Mouse (Mus musculus) kidney, postnatal 0 days (tissue): ENCODE data around the gene Vrk1. TPM values are rescaled to one million over a fixed set of nuclear protein-coding genes. Genes with fewer than 3 reads are reported as not detected.

ENCODE experiments used
- ATAC-seq: fragments of 200-750 bp; cut with Nextera tagmentation; replicated peaks from 2 replicates; pipeline ENCODE4 v1.8.0; 2017; ENCODE audit warnings: low read depth, moderate number of reproducible peaks, moderate TSS enrichment, moderate library complexity; ENCODE audit not compliant: low FRiP score
- DNase-seq: peaks from one replicate; pipeline ENCODE4 v3.0.0-alpha.2; 2016; ENCODE audit warnings: low spot score
- H3K27ac ChIP-seq: fragments of 300-500 bp; sonication (generic); 2 replicates; pipeline ENCODE4 v1.5.1; 2014; ENCODE audit warnings: mild to moderate bottlenecking
- H3K27me3 ChIP-seq: fragments of 300-500 bp; sonication (generic); 2 replicates; pipeline ENCODE4 v1.6.1; 2014; ENCODE audit warnings: low read length, mixed read lengths; ENCODE audit not compliant: insufficient read depth
- H3K36me3 ChIP-seq: fragments of 300-500 bp; sonication (generic); 2 replicates; pipeline ENCODE4 v1.6.1; 2014; ENCODE audit warnings: low read length, mixed read lengths; ENCODE audit not compliant: insufficient read depth
- H3K4me1 ChIP-seq: fragments of 300-500 bp; sonication (generic); replicated peaks from 2 replicates; pipeline ENCODE4 v1.6.1; 2014; ENCODE audit warnings: antibody characterized with exemption, low read length, mixed read lengths; ENCODE audit not compliant: insufficient read depth
- H3K4me2 ChIP-seq: fragments of 300-500 bp; sonication (generic); 2 replicates; pipeline ENCODE4 v1.6.1; 2014; ENCODE audit warnings: mild to moderate bottlenecking, low read length, moderate library complexity, mixed read lengths
- H3K4me3 ChIP-seq: fragments of 300-500 bp; sonication (generic); replicated peaks from 2 replicates; pipeline ENCODE4 v1.5.1; 2014; ENCODE audit warnings: low read depth, low read length
- H3K9ac ChIP-seq: fragments of 300-500 bp; sonication (generic); 2 replicates; pipeline ENCODE4 v1.6.1; 2014; ENCODE audit warnings: low read depth, low read length
- H3K9me3 ChIP-seq: fragments of 300-500 bp; sonication (generic); replicated peaks from 2 replicates; pipeline ENCODE4 v1.6.1; 2016; ENCODE audit warnings: low read length, inconsistent platforms, mixed read lengths
- CTCF ChIP-seq: IDR thresholded peaks from 2 replicates; pipeline ENCODE4 v1.5.1; 2016; ENCODE audit warnings: antibody characterized with exemption, low read depth, mild to moderate bottlenecking, moderate library complexity
- WGBS: fragments of 180-500 bp; shearing (Covaris S2); extraction: QIAGEN DNeasy Blood & Tissue Kit; methylation state at CpG from one replicate; pipeline ENCODE4 v1.1.7; 2014; 5-methylcytosine and 5-hydroxymethylcytosine counted together
- polyA plus RNA-seq: library from polyadenylated mRNA; unstranded; fragments of >200 nt; fragmentation: Nextera tagmentation; extraction: Ambion mirVana; gene quantifications from 2 replicates; pipeline ENCODE4 v1.2.1, GENCODE M21; 2015

The Vrk1 gene
- polyA plus RNA-seq, 1 experiment from 2014 or later = 45.3 TPM

DNA sequence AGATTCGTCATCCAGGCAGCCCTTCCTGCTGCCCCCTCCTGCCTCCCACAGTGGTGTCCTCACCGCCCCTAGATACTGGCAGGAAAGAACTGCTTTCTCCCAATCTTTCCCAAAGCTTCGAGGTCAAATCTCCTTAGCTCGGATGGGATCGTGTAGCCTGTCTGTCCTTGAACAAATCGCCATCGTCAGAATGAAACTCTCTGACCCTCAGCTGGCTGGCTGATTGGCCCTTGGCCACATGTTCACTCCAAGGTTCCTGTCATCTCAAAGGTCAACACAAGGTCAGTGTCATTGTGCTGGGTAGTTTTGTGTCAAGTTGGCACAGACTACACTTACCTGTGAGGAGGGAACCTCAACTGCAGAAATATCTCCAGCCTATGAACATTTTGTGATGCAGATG lies 16.7 kb upstream of the Vrk1 start:
- H3K9me3 ChIP-seq = no peaks in the 10 kb centered on the region
- H3K4me2 ChIP-seq = no peak overlapping the region
- no peaks in the 10 kb centered on the region for H3K36me3 ChIP-seq
- no peak overlapping the region for H3K4me3 ChIP-seq
- H3K27ac ChIP-seq = no peak overlapping the region
- ATAC-seq (no peak), DNase-seq (no peak)
- no peak for TF ChIP-seq CTCF
- H3K27me3 ChIP-seq = no peaks in the 10 kb centered on the region
- no peaks in the 10 kb centered on the region for H3K4me1 ChIP-seq
- H3K9ac ChIP-seq = no peak overlapping the region
- WGBS = 45% methylated on average over 7 of the region's 7 CpGs

DNA sequence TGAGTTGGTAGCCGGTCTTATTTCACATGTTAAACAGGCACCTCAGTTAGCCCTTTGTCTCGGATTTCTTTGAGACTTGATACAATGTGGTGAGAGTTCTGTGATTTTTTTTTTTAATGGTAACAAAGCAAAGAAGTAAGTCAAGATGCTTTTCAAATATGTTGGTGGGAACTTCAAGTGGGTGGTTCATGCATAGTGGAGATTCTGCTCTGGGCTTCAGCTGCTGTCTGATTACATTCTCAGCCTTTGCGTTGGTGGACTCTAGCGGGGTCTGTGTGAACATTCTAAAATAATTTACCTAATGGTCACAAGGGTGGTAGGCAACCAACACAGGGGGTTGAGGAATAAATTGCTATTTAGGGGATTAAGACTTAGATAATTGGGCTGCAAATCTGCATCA lies 14.1 kb upstream of the Vrk1 start:
- ATAC-seq = no peak
- Histone ChIP-seq H3K36me3 (no peaks in the 10 kb centered on the region), H3K4me1 (no peaks in the 10 kb centered on the region), H3K27ac (no peak overlapping the region), H3K4me3 (no peak overlapping the region), H3K9ac (no peak overlapping the region), H3K27me3 (no peaks in the 10 kb centered on the region), H3K4me2 (no peak overlapping the region), H3K9me3 (no peaks in the 10 kb centered on the region)
- no peak for TF ChIP-seq CTCF
- no peak for DNase-seq
- whole genome bisulfite sequencing = 61% methylated on average over 4 of the region's 4 CpGs

DNA sequence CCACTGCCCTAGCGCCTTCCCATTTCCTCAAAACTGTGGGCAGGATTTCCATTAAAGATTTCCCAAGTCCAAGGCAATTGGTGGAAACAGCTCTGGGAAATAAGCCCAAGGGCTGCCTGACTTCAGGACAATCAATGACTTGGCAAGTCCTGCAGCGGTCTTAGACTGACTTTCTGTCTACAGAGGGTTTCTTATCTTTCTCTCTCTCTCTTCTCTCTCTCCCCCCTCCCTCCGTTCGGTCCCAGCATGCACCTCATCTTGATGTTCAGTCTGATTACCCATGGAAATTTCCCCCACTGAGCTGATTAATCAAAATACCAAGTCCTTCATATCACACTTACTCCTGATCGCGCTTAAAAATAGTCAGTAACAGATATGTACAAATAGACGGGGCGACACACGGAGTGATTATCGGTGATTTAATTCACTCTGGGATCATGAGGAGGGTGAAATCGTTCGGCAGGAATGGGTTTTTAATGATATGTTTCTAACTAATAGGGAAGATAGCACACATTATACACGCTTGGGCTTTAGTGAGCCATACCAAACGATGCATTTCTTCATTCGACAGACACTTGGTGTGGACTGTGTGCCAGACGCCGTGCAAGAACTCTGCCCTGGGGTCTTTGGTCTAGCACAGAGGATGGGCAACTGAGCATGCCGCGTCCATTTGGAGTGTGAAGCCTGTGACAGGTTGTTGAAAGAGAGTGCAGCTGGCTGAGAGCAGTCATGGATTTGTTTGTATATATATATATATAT lies 12.8 kb upstream of the Vrk1 start:
- 88% methylated on average over 19 of the region's 19 CpGs for WGBS
- no peak overlapping the region for H3K4me2 ChIP-seq
- H3K4me3 ChIP-seq = no peak overlapping the region
- H3K4me1 ChIP-seq = no peaks in the 10 kb centered on the region
- H3K27ac ChIP-seq = no peak overlapping the region
- DNase-seq = no peak
- H3K36me3 ChIP-seq = no peaks in the 10 kb centered on the region
- no peaks in the 10 kb centered on the region for H3K9me3 ChIP-seq
- H3K27me3 ChIP-seq = no peaks in the 10 kb centered on the region
- TF ChIP-seq CTCF = no peak
- H3K9ac ChIP-seq = no peak overlapping the region
- no peak for ATAC-seq

DNA sequence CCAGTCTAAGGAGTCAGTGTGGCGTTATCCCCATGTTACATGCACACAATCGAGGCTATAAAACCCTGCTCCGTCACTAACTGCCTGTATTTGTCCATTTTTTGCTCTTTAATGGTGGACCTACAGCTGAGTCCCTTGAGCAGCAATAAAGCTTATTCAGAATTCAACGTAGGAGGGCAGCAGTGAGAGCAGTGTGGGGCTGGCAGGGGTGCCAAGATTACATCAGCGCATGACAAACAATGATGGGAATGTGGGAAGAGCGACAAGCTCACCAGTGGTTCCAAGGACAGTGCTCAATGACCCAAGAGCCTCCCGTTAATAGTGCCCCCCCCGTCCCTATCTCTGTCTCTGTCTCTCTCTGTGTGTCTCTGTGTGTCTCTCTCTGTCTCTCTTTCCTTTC lies 8.3 kb upstream of the Vrk1 start:
- no peak for DNase-seq
- Histone ChIP-seq H3K4me1 (no peaks in the 10 kb centered on the region), H3K4me2 (no peak overlapping the region), H3K9ac (no peak overlapping the region), H3K4me3 (no peak overlapping the region), H3K9me3 (no peaks in the 10 kb centered on the region), H3K27ac (no peak overlapping the region), H3K27me3 (no peaks in the 10 kb centered on the region), H3K36me3 (no peaks in the 10 kb centered on the region)
- ATAC-seq = no peak
- TF ChIP-seq CTCF = no peak
- WGBS = 65% methylated on average over 8 of the region's 8 CpGs

DNA sequence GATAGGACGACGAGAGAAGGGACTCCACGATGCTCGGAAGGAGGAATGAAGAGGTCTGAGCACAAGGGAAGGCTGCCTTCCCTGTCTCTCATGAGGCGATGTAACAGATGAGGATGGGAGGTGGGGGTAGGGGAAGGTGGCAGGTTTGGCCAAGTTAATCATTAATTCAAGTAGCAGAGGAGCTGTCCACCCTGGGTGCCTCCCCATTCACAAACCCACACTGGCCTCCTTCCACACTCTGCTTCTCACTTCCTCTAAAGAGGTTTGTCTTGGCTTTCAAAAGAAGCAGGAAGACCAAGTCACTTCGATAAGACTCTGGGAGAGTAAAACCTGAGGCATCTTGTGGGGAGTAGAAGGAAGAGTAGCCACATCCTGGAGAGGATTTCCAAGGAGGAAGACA lies 5.3 kb upstream of the Vrk1 start:
- H3K36me3 ChIP-seq = no peaks in the 10 kb centered on the region
- H3K4me2 ChIP-seq = no peak overlapping the region
- H3K27ac ChIP-seq = no peak overlapping the region
- ATAC-seq (no peak), DNase-seq (no peak)
- no peak overlapping the region for H3K4me3 ChIP-seq
- no peaks in the 10 kb centered on the region for H3K9me3 ChIP-seq
- no peaks in the 10 kb centered on the region for H3K4me1 ChIP-seq
- TF ChIP-seq CTCF = no peak
- WGBS = 70% methylated on average over 6 of the region's 6 CpGs
- no peak overlapping the region for H3K9ac ChIP-seq
- no peaks in the 10 kb centered on the region for H3K27me3 ChIP-seq

DNA sequence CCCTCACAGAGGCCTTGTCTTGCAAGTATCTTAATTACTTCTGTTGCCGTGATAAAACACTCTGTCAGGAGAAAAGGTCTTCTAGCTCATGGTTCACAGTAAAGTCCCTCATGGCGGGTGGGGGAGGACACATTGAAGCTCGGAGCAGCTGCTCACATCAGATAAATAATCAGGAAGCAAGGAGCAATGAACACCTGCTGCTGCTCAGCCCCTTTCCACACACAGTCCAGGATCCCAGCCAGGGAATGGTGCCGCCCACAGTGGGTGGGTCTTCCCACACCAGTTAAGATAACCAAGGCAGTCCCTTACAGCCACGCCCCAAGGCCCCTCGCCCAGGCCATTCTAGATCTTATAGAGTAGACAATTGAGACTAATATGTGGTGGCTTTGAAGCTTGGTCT lies 3.8 kb upstream of the Vrk1 start:
- 79% methylated on average over 6 of the region's 6 CpGs for WGBS
- H3K9me3 ChIP-seq = no peaks in the 10 kb centered on the region
- H3K4me2 ChIP-seq = no peak overlapping the region
- ATAC-seq = no peak
- H3K4me1 ChIP-seq = no peaks in the 10 kb centered on the region
- H3K36me3 ChIP-seq = no peaks in the 10 kb centered on the region
- DNase-seq = no peak
- H3K9ac ChIP-seq = no peak overlapping the region
- H3K27me3 ChIP-seq = no peaks in the 10 kb centered on the region
- TF ChIP-seq CTCF = no peak
- H3K4me3 ChIP-seq = no peak overlapping the region
- H3K27ac ChIP-seq = no peak overlapping the region
